Mouse (Mus musculus) MEL (cell line): ENCODE measurements around the gene Pnp. TPM values are rescaled to one million over a fixed set of nuclear protein-coding genes. Genes with fewer than 3 reads are reported as not detected.

Experiments used
- DNase-seq: peaks from one replicate; pipeline ENCODE4 v3.0.0; 2011; ENCODE audit warnings: low read depth, low spot score
- H3K27ac ChIP-seq: 2 replicates; pipeline ENCODE4 v1.5.1; 2012; ENCODE audit warnings: low read depth, mild to moderate bottlenecking, control low read depth, low read length, moderate library complexity; ENCODE audit not compliant: control insufficient read depth
- H3K27me3 ChIP-seq, 2 experiments: fragments of 150-350 bp in 1 of 2; sonication (generic) in 1 of 2; 2 replicates each; pipeline ENCODE4 v1.6.1; 2012; ENCODE audit warnings: low read length in 2 of 2, mild to moderate bottlenecking in 2 of 2, improper control_type of control experiment in 1 of 2, moderate library complexity in 1 of 2; ENCODE audit not compliant: insufficient read depth in 2 of 2, control insufficient read depth in 1 of 2
- H3K36me3 ChIP-seq, 2 experiments: 2 replicates each; pipeline ENCODE4 v1.6.1; 2012 to 2014; ENCODE audit warnings: low read length in 2 of 2, improper control_type of control experiment in 1 of 2, inconsistent platforms in 1 of 2, mild to moderate bottlenecking in 1 of 2; ENCODE audit not compliant: insufficient read depth in 2 of 2, control insufficient read depth in 1 of 2
- H3K4me1 ChIP-seq, 2 experiments: fragments of 150-350 bp in 1 of 2; sonication (generic) in 1 of 2; 2 replicates each; pipeline ENCODE4 v1.6.1; 2012; ENCODE audit warnings: low read length in 2 of 2, improper control_type of control experiment in 1 of 2, mild to moderate bottlenecking in 1 of 2; ENCODE audit not compliant: insufficient read depth in 2 of 2, control insufficient read depth in 1 of 2
- H3K4me3 ChIP-seq, 2 experiments: fragments of 150-350 bp in 1 of 2; sonication (generic) in 1 of 2; 2 replicates each; pipeline ENCODE4 v1.5.1; 2012; ENCODE audit warnings: low read depth in 2 of 2, low read length in 2 of 2, mild to moderate bottlenecking in 2 of 2, moderate library complexity in 2 of 2, control low read depth in 1 of 2, improper control_type of control experiment in 1 of 2; ENCODE audit not compliant: control insufficient read depth in 1 of 2, insufficient read depth in 1 of 2
- H3K79me2 ChIP-seq: 2 replicates; pipeline ENCODE4 v1.6.1; 2012; ENCODE audit warnings: mild to moderate bottlenecking, low read length, moderate library complexity; ENCODE audit not compliant: control insufficient read depth, poor library complexity, insufficient read depth
- H3K9ac ChIP-seq: 2 replicates; pipeline ENCODE4 v1.6.1; 2012; ENCODE audit warnings: low read depth, mild to moderate bottlenecking, control low read depth, low read length, moderate library complexity; ENCODE audit not compliant: control insufficient read depth, poor library complexity, severe bottlenecking
- H3K9me3 ChIP-seq: fragments of 150-350 bp; sonication (generic); replicated peaks from 2 replicates; pipeline ENCODE4 v1.6.1; 2012; ENCODE audit warnings: mild to moderate bottlenecking, low read length, improper control_type of control experiment, moderate library complexity; ENCODE audit not compliant: insufficient read depth
- CTCF ChIP-seq, 3 experiments: IDR thresholded peaks in 2 of 3; conservative IDR thresholded peaks in 1 of 3; 2 replicates each; pipeline ENCODE4 v1.5.1; 2011 to 2012; ENCODE audit warnings: low read length in 3 of 3, low read depth in 2 of 3, mild to moderate bottlenecking in 2 of 3, improper control_type of control experiment in 1 of 3, inconsistent platforms in 1 of 3, mixed read lengths in 1 of 3, moderate library complexity in 1 of 3; ENCODE audit not compliant: control insufficient read depth in 1 of 3, insufficient read depth in 1 of 3, poor library complexity in 1 of 3, severe bottlenecking in 1 of 3
- EP300 ChIP-seq, 2 experiments: IDR thresholded peaks; 2 replicates each; pipeline ENCODE4 v1.6.1; 2011; ENCODE audit warnings: improper control_type of control experiment in 2 of 2, low read length in 2 of 2, low read depth in 1 of 2, mild to moderate bottlenecking in 1 of 2
- HCFC1 ChIP-seq: IDR thresholded peaks from 2 replicates; pipeline ENCODE4 v1.6.1; 2012; ENCODE audit warnings: low read depth, mild to moderate bottlenecking, inconsistent platforms, low read length, improper control_type of control experiment, moderate library complexity
- JUND ChIP-seq: IDR thresholded peaks from 2 replicates; pipeline ENCODE4 v1.6.1; 2011; ENCODE audit warnings: low read depth, mild to moderate bottlenecking, improper control_type of control experiment, low read length
- KAT2A ChIP-seq: conservative IDR thresholded peaks from 2 replicates; pipeline ENCODE4 v1.6.1; 2012; ENCODE audit warnings: low read depth, low read length, improper control_type of control experiment, inconsistent platforms
- MAX ChIP-seq: IDR thresholded peaks from 2 replicates; pipeline ENCODE4 v1.6.1; 2011; ENCODE audit warnings: low read length, improper control_type of control experiment
- MAZ ChIP-seq: IDR thresholded peaks from 2 replicates; pipeline ENCODE4 v1.6.1; 2012; ENCODE audit warnings: low read depth, mild to moderate bottlenecking, inconsistent platforms, low read length, improper control_type of control experiment
- MXI1 ChIP-seq: IDR thresholded peaks from 2 replicates; pipeline ENCODE4 v1.6.1; 2011; ENCODE audit warnings: mild to moderate bottlenecking, low read depth, low read length, improper control_type of control experiment
- NELFE ChIP-seq: IDR thresholded peaks from 2 replicates; pipeline ENCODE4 v1.6.1; 2011; ENCODE audit warnings: low read depth, low read length, improper control_type of control experiment
- POLR2A ChIP-seq, 2 experiments: IDR thresholded peaks; 2 replicates each; pipeline ENCODE4 v1.6.1; 2011 to 2012; ENCODE audit warnings: low read length in 2 of 2, mild to moderate bottlenecking in 2 of 2, control low read depth in 1 of 2, improper control_type of control experiment in 1 of 2, low read depth in 1 of 2, moderate library complexity in 1 of 2; ENCODE audit not compliant: control insufficient read depth in 1 of 2, insufficient read depth in 1 of 2, poor library complexity in 1 of 2
- POLR2AphosphoS5 ChIP-seq: IDR thresholded peaks from 2 replicates; pipeline ENCODE4 v1.6.1; 2012; ENCODE audit warnings: low read depth, borderline replicate concordance, mild to moderate bottlenecking, inconsistent platforms, low read length, moderate library complexity, mixed read lengths
- TBP ChIP-seq: IDR thresholded peaks from 2 replicates; pipeline ENCODE4 v1.8.0; 2011; ENCODE audit warnings: low read depth, low read length, improper control_type of control experiment
- TCF12 ChIP-seq: IDR thresholded peaks from 2 replicates; pipeline ENCODE4 v1.6.1; 2014; ENCODE audit warnings: low read depth, mild to moderate bottlenecking, inconsistent platforms, low read length, improper control_type of control experiment, moderate library complexity
- USF1 ChIP-seq: IDR thresholded peaks from 2 replicates; pipeline ENCODE4 v1.6.1; 2014; ENCODE audit warnings: low read depth, mild to moderate bottlenecking, inconsistent platforms, low read length, improper control_type of control experiment, moderate library complexity
- ZC3H11A ChIP-seq: IDR thresholded peaks from 2 replicates; pipeline ENCODE4 v1.6.1; 2012; ENCODE audit warnings: low read depth, mild to moderate bottlenecking, inconsistent platforms, low read length, improper control_type of control experiment
- ZKSCAN1 ChIP-seq: IDR thresholded peaks from 2 replicates; pipeline ENCODE4 v1.6.1; 2012; ENCODE audit warnings: low read depth, mild to moderate bottlenecking, inconsistent platforms, low read length, improper control_type of control experiment, moderate library complexity
- polyA plus RNA-seq, 2 experiments: library from polyadenylated mRNA; stranded (reverse) in 1 of 2; unstranded in 1 of 2; fragments of >175 nt in 1 of 2; fragments of >200 nt in 1 of 2; gene quantifications; 2 replicates each; pipeline versions ENCODE4 v1.2.1 to v1.2.4; 2012; ENCODE audit warnings: low replicate concordance in 2 of 2, low read depth in 1 of 2; ENCODE audit not compliant: insufficient read length in 2 of 2, insufficient read depth in 1 of 2, missing spikeins in 1 of 2
- total RNA-seq: library from RNA; depleted of rRNA; stranded (reverse); fragments of 300-350 nt; gene quantifications from 2 replicates; pipeline ENCODE4 v1.2.3, GENCODE M21; 2012

Pnp gene
- total and polyA plus RNA-seq, 3 experiments = 36.2 to 302 (median 46.7) TPM

GRCm38 (mm10) chr14:50927366-50927765, 3.5 kb upstream of the Pnp start:
- TF ChIP-seq POLR2A (IDR thresholded peaks at IDR 0.05; ENCODE audit: control insufficient read depth in 1 of 2, insufficient read depth in 1 of 2, low read depth in 1 of 2, low read length in 2 of 2, poor library complexity in 1 of 2) (0 out of 4 replicates have a peak, but pooled peaks of 1 of the 2 experiments have one; percentile 7), MXI1 (no peak), POLR2AphosphoS5 (no peak), NELFE (no peak), ZKSCAN1 (no peak), TCF12 (no peak)
- TF ChIP-seq, all 39 proteins: peak for 1
- peaks cover 0 to 4% of the 10 kb centered on the region in 2 experiments; a peak in 2 of 4 replicates for H3K4me1 ChIP-seq
- no peaks in the 10 kb centered on the region for H3K27me3 ChIP-seq

DNA sequence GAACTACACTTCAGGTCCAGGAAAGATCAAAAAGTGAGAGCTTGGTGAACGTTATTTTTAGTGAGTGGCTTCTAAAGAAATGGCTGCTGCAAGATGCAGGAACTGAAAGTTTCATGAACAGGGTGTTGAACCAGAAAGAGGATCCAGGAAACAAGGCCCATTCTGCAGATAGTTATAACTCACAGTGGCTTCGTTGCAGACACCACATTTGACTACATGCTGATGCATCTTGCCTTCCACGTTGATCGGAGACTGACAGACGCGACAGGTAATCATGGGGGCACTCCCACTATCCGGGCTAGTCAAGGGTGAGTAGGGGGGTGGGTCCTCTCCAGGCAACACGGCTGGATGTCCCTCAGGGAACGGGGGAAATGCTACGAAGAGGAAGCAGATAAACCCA, 931 bp upstream of the Pnp start:
- no peak for DNase-seq
- Histone ChIP-seq H3K9ac (peak overlapping the region; percentile 80), H3K9me3 (no peaks in the 10 kb centered on the region), H3K36me3 (peaks cover 0 to 13% of the 10 kb centered on the region in 2 experiments; a peak in 2 of 4 replicates), H3K4me1 (peaks cover 0 to 4% of the 10 kb centered on the region in 2 experiments; a peak in 2 of 4 replicates), H3K79me2 (peaks cover 23% of the 10 kb centered on the region), H3K27me3 (no peaks in the 10 kb centered on the region), H3K4me3 (peak overlapping the region; percentile 73), H3K27ac (no peak overlapping the region; the same call in 1 of the 2 replicates)
- TF ChIP-seq EP300 (IDR thresholded peaks at IDR 0.05; ENCODE audit: low read depth in 1 of 2, low read length in 2 of 2) (no peak), POLR2AphosphoS5 (no peak), TBP (no peak), KAT2A (no peak), MAX (no peak), HCFC1 (no peak), CTCF (IDR thresholded peaks at IDR 0.05 in 2 of 3, conservative IDR thresholded peaks at IDR 0.05 in 1 of 3; ENCODE audit: control insufficient read depth in 1 of 3, insufficient read depth in 1 of 3, low read depth in 2 of 3, low read length in 3 of 3, poor library complexity in 1 of 3, severe bottlenecking in 1 of 3) (no peak), USF1 (no peak), JUND (no peak), ZC3H11A (no peak), MAZ (no peak)

More at GRCm38 (mm10) chr14:50927366-50927765, 3.5 kb upstream of the Pnp start:
- no peak overlapping the region for H3K27ac ChIP-seq
- peaks cover 30% of the 10 kb centered on the region for H3K79me2 ChIP-seq
- H3K36me3 ChIP-seq = peaks cover 0 to 13% of the 10 kb centered on the region in 2 experiments; a peak in 2 of 4 replicates
- no peaks in the 10 kb centered on the region for H3K9me3 ChIP-seq
- no peak overlapping the region for H3K9ac ChIP-seq
- DNase-seq = no peak
- no peak overlapping the region for H3K4me3 ChIP-seq
